Mouse (Mus musculus): ENCODE results near the gene Cldn15. TPM values are rescaled to one million over a fixed set of nuclear protein-coding genes. Genes with fewer than 3 reads are reported as not detected.

The Cldn15 gene
- polyA plus RNA-seq, 1 experiment from 2014 or later = 0.19 TPM

DNA sequence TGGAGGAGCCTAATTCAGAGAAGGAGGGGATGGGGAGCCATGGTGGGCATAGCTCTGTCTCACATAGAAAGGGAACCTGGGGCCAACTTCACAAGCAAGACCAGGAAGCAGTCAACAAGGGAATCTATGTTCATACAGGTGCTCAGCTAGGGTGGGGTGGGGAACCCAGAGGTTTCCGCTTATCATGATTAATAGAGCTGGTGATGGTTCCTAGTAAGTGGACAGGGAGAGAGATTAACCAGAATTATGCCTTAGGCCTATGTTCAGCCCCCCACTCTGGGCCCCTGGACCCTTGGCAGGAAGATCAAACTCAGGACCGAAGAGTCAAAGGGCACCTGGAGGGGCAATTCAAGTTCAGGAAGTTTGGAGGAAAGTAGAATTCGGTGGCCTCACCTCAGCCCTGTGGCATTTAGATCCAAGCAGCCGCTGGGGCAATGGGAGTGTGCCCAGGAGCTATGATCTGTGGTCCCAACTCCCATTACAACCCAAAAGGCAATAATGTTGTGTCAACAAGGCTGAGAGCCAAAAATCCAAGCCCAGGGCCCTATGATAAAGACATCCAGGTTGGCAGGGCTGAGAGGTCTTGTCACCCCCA lies 542 bp downstream of the Cldn15 start:
- peaks cover 8% of the 10 kb centered on the region for H3K4me1 ChIP-seq
- no peaks in the 10 kb centered on the region for H3K27me3 ChIP-seq
- H3K27ac ChIP-seq (replicated peaks) = no peak overlapping the region
- no peak overlapping the region for H3K9ac ChIP-seq (replicated peaks)
- no peak overlapping the region for H3K4me3 ChIP-seq
- H3K4me2 ChIP-seq (replicated peaks) = no peak overlapping the region
- H3K36me3 ChIP-seq = peaks cover 58% of the 10 kb centered on the region
- 93% methylated on average over 4 of the region's 4 CpGs for WGBS
- ATAC-seq (ENCODE audit: low FRiP score, low read depth) = no peak
- no peaks in the 10 kb centered on the region for H3K9me3 ChIP-seq

DNA sequence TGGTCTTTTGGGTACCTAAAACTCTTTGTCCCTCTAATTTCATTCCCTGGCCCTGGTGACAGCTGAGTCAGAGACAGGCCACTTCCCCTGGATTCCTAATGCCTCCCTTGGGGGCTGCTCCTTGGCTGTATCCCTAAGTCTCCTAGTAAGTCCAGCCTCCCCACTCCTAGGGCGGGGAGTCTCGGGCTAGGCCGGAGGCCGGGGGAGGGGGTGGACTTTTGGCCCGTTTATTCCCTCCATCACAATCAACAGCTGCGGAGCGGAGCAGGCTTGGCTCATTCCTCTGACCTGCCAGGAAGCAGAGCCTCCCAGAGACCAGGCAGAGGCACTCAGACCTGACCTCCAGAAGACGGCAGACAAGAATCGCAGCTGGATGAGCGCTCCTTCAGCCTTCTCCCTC lies 1.2 kb downstream of the Cldn15 start:
- Histone ChIP-seq H3K9ac (replicated peaks) (no peak overlapping the region), H3K4me2 (replicated peaks) (no peak overlapping the region), H3K27ac (replicated peaks) (no peak overlapping the region), H3K4me3 (no peak overlapping the region), H3K4me1 (peaks cover 8% of the 10 kb centered on the region), H3K27me3 (no peaks in the 10 kb centered on the region), H3K36me3 (peaks cover 58% of the 10 kb centered on the region), H3K9me3 (no peaks in the 10 kb centered on the region)
- whole genome bisulfite sequencing = 80% methylated on average over 10 of the region's 10 CpGs
- ATAC-seq (ENCODE audit: low FRiP score, low read depth) = no peak

- H3K4me2 ChIP-seq (replicated peaks) = no peak overlapping the region
- no peaks in the 10 kb centered on the region for H3K9me3 ChIP-seq
- WGBS = 68% methylated on average over 1 of the region's 1 CpGs
- H3K9ac ChIP-seq (replicated peaks) = no peak overlapping the region
- ATAC-seq (ENCODE audit: low FRiP score, low read depth) = no peak
- H3K27me3 ChIP-seq = no peaks in the 10 kb centered on the region
- H3K27ac ChIP-seq (replicated peaks) = no peak overlapping the region
- peaks cover 31% of the 10 kb centered on the region for H3K36me3 ChIP-seq
- H3K4me3 ChIP-seq = no peak overlapping the region
- no peaks in the 10 kb centered on the region for H3K4me1 ChIP-seq
Measured at GRCm38 (mm10) chr5:136970703-136971102, 4.3 kb downstream of the Cldn15 start.

- H3K4me1 ChIP-seq = no peaks in the 10 kb centered on the region
- no peak overlapping the region for H3K27ac ChIP-seq (replicated peaks)
- H3K36me3 ChIP-seq = peaks cover 2% of the 10 kb centered on the region; the same call in 1 of the 2 replicates
- no peaks in the 10 kb centered on the region for H3K9me3 ChIP-seq
- no peak overlapping the region for H3K4me3 ChIP-seq
- H3K27me3 ChIP-seq = no peaks in the 10 kb centered on the region
- WGBS = 82% methylated on average over 8 of the region's 8 CpGs
- no peak overlapping the region for H3K9ac ChIP-seq (replicated peaks)
- ATAC-seq (ENCODE audit: low FRiP score, low read depth) = no peak
- H3K4me2 ChIP-seq (replicated peaks) = no peak overlapping the region
Measured at GRCm38 (mm10) chr5:136973670-136974069, 7.3 kb downstream of the Cldn15 start.

DNA sequence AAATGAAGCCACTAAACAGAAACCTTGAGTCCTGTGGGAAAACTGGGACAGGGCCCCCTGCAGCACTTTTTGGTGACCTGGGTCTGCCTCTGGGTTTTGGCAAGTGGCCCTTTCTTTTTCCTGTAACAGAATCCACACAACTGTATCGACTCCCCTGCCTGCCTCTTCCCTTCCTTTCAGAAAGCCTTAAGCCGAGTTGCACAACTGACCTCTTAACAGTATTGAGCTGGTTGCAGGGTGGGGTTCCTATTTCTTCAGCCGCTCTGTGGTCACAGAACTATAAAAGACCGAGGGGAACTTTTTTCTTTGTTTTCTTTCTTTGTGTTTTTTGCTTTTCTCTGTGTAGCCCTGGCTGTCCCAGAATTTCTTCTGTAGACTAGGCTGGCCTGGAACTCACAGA lies 11.4 kb downstream of the Cldn15 start:
- no peak for ATAC-seq (ENCODE audit: low FRiP score, low read depth)
- Histone ChIP-seq H3K9me3 (no peaks in the 10 kb centered on the region), H3K4me2 (replicated peaks) (no peak overlapping the region), H3K9ac (replicated peaks) (no peak overlapping the region), H3K36me3 (peaks cover 17% of the 10 kb centered on the region), H3K27ac (replicated peaks) (no peak overlapping the region), H3K27me3 (no peaks in the 10 kb centered on the region), H3K4me1 (no peaks in the 10 kb centered on the region), H3K4me3 (no peak overlapping the region)
- WGBS = 79% methylated on average over 4 of the region's 4 CpGs

- no peak overlapping the region for H3K4me3 ChIP-seq
- H3K4me2 ChIP-seq (replicated peaks) = no peak overlapping the region
- no peak for ATAC-seq (ENCODE audit: low FRiP score, low read depth)
- H3K4me1 ChIP-seq = no peaks in the 10 kb centered on the region
- H3K9ac ChIP-seq (replicated peaks) = no peak overlapping the region
- H3K9me3 ChIP-seq = no peaks in the 10 kb centered on the region
- 88% methylated on average over 2 of the region's 2 CpGs for WGBS
- H3K27me3 ChIP-seq = no peaks in the 10 kb centered on the region
- H3K27ac ChIP-seq (replicated peaks) = no peak overlapping the region
- H3K36me3 ChIP-seq = peaks cover 19% of the 10 kb centered on the region
Measured at GRCm38 (mm10) chr5:136979762-136980161, 13.3 kb downstream of the Cldn15 start.

DNA sequence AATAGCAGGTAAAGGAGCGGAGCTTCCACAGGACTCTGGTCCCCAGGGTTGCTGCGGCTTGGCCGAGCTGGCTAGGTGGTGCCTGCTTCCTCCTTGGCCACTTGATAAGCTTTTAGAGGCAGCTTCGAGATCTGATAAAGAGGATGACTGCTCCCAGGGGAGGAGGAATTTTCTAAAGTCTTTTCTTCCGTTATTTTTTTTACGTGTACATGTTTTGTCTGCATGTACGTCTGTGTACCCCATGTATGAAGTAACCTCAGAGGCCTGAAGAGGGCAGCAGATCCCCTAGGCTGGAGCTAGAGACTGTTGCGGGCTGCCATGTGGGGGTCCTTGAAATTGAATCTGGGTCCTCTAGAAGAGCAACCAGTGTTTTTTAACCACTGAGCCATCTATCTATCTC lies 14.6 kb downstream of the Cldn15 start:
- ATAC-seq (ENCODE audit: low FRiP score, low read depth) = no peak
- Histone ChIP-seq H3K36me3 (peaks cover 21% of the 10 kb centered on the region), H3K4me2 (replicated peaks) (no peak overlapping the region), H3K9me3 (no peaks in the 10 kb centered on the region), H3K27ac (replicated peaks) (no peak overlapping the region), H3K27me3 (no peaks in the 10 kb centered on the region), H3K9ac (replicated peaks) (no peak overlapping the region), H3K4me3 (no peak overlapping the region), H3K4me1 (peaks cover 5% of the 10 kb centered on the region)
- WGBS = 88% methylated on average over 8 of the region's 8 CpGs

- 53% methylated on average over 15 of the region's 16 CpGs for WGBS
- no peak overlapping the region for H3K9ac ChIP-seq (replicated peaks)
- H3K9me3 ChIP-seq = no peaks in the 10 kb centered on the region
- peaks cover 9% of the 10 kb centered on the region for H3K4me1 ChIP-seq
- no peaks in the 10 kb centered on the region for H3K27me3 ChIP-seq
- H3K4me2 ChIP-seq (replicated peaks) = no peak overlapping the region
- no peak overlapping the region for H3K4me3 ChIP-seq
- ATAC-seq (ENCODE audit: low FRiP score, low read depth) = 0 out of 2 replicates have a peak, but pooled peaks have one; percentile 14
- H3K27ac ChIP-seq (replicated peaks) = no peak overlapping the region
- H3K36me3 ChIP-seq = peaks cover 21% of the 10 kb centered on the region
Measured at GRCm38 (mm10) chr5:136982338-136982930, 16.0 kb downstream of the Cldn15 start.

- peaks cover 33% of the 10 kb centered on the region for H3K36me3 ChIP-seq
- H3K27me3 ChIP-seq = no peaks in the 10 kb centered on the region
- H3K9ac ChIP-seq (replicated peaks) = no peak overlapping the region
- H3K4me3 ChIP-seq = no peak overlapping the region
- H3K27ac ChIP-seq (replicated peaks) = no peak overlapping the region
- ATAC-seq (ENCODE audit: low FRiP score, low read depth) = no peak
- H3K9me3 ChIP-seq = no peaks in the 10 kb centered on the region
- WGBS = 60% methylated on average over 14 of the region's 14 CpGs
- H3K4me2 ChIP-seq (replicated peaks) = no peak overlapping the region
- peaks cover 18% of the 10 kb centered on the region for H3K4me1 ChIP-seq
Measured at GRCm38 (mm10) chr5:136984828-136985227, 18.4 kb downstream of the Cldn15 start.

GRCm38 (mm10) chr5:136986695-136987137 lies 20.3 kb downstream of the Cldn15 start, which contains the start of gene Plod3:
Gene Plod3, plus strand, starts transcription at chr5:136987019.
- peak; percentile 89 for ATAC-seq (ENCODE audit: low FRiP score, low read depth)
- under 1% methylated on average over 26 of the region's 26 CpGs for WGBS
- peaks cover 42% of the 10 kb centered on the region for H3K36me3 ChIP-seq

DNA sequence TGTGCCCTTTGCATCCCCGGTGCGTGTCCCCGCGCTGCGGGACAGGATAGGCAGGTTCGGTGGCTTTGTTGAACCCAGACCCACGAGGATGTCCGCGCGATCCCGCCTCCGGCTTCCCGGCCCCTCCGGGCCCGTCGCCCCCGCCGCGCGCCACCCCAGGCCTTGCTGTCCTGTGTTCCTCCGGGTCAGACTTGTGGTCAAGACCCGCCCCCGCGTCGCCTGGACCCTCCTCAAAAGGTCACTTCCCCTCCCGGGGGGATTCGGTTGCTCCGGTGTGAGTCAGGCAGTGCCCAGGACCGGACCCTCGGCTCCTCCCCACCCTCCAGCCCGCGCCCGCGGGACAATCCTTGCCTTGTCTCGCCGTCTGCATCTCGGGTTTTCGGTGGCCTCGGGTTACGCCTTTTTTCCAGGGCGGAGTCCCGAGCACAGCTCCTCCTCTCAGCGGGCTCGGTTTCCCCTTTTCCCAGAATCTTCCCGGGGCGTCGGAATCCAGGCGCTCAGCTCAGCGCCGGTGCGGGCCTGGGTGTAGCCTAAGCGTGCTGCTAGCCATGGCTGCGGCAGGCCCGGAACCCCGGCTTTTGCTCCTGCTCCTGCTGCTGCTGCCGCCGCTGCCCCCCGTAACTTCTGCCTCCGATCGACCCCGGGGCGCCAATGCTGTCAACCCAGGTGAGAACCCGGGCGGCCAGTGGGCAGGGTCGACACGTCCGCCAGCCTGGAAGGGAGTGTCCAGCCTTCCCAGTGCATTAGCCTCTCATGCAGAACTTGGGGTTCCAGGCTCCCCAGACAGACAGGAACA lies 20.9 kb downstream of the Cldn15 start:
- no peaks in the 10 kb centered on the region for H3K9me3 ChIP-seq
- H3K4me3 ChIP-seq = peak overlapping the region; percentile 92
- peak; percentile 67 for ATAC-seq (ENCODE audit: low FRiP score, low read depth)
- peaks cover 18% of the 10 kb centered on the region for H3K4me1 ChIP-seq
- peak overlapping the region; percentile 93 for H3K9ac ChIP-seq (replicated peaks)
- no peaks in the 10 kb centered on the region for H3K27me3 ChIP-seq
- WGBS = under 1% methylated on average over 67 of the region's 67 CpGs
- peak overlapping the region; percentile 91 for H3K4me2 ChIP-seq (replicated peaks)
- peak overlapping the region; percentile 96 for H3K27ac ChIP-seq (replicated peaks)
- H3K36me3 ChIP-seq = peaks cover 42% of the 10 kb centered on the region

More at GRCm38 (mm10) chr5:136986695-136987137, 20.3 kb downstream of the Cldn15 start, which contains the start of gene Plod3:
- peak within 1 kb of the TSS; percentile 92 for H3K4me3 ChIP-seq
- H3K4me2 ChIP-seq (replicated peaks) = peak within 1 kb of the TSS; percentile 91
- no peaks in the 10 kb centered on the region for H3K27me3 ChIP-seq
- no peaks in the 10 kb centered on the region for H3K9me3 ChIP-seq
- H3K4me1 ChIP-seq = peaks cover 18% of the 10 kb centered on the region
- peak within 1 kb of the TSS; percentile 93 for H3K9ac ChIP-seq (replicated peaks)
- H3K27ac ChIP-seq (replicated peaks) = peak within 1 kb of the TSS; percentile 96

GRCm38 (mm10) chr5:136987934-136988271 lies 21.5 kb downstream of the Cldn15 start, which contains the start of gene Znhit1:
Gene Znhit1, minus strand, starts transcription at chr5:136988021.
- no peaks in the 10 kb centered on the region for H3K9me3 ChIP-seq
- WGBS = 8% methylated on average over 12 of the region's 12 CpGs
- H3K4me2 ChIP-seq (replicated peaks) = peak within 1 kb of the TSS; percentile 91
- no peaks in the 10 kb centered on the region for H3K27me3 ChIP-seq
- ATAC-seq (ENCODE audit: low FRiP score, low read depth) = no peak
- peak within 1 kb of the TSS; percentile 96 for H3K27ac ChIP-seq (replicated peaks)
- H3K36me3 ChIP-seq = peaks cover 46% of the 10 kb centered on the region
- peak within 1 kb of the TSS; percentile 92 for H3K4me3 ChIP-seq
- peak within 1 kb of the TSS; percentile 93 for H3K9ac ChIP-seq (replicated peaks)
- H3K4me1 ChIP-seq = peaks cover 18% of the 10 kb centered on the region

Data from midbrain, embryonic 12.5 days (tissue).